Mouse (Mus musculus) stomach, postnatal 0 days (tissue): ENCODE measurements around the gene Tmem81.

Source experiments
- CTCF ChIP-seq: IDR thresholded peaks from 2 replicates; pipeline ENCODE4 v1.5.1; 2016; ENCODE audit warnings: antibody characterized with exemption, low read depth, mild to moderate bottlenecking, moderate library complexity
- EP300 ChIP-seq: optimal IDR thresholded peaks from 2 replicates; pipeline ENCODE3; 2016; ENCODE audit warnings: antibody characterized with exemption

DNA sequence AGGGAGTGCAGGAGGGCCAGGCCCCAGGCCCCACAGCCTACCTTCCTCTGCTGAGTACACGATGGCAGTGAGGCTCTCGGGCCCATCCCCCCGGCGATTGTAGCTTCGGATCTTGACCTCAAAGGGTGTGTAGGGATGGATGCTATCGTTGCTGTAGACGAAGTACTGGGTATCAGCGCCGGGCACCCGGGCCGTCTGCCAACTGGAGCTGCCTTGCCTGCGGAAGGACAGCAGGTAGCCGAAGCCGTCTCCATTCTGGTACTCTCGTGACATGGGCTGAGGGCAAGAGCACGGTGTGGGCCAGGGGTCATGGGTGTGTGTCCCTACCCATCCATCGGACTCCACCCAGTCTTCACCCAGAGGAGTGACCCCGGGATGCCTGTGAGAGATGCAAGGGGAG lies 12.6 kb downstream of the Tmem81 start:
- TF ChIP-seq CTCF = no peak
- TF ChIP-seq EP300 = no peak
